Mouse (Mus musculus) forebrain, embryonic 11.5 days (tissue): ENCODE measurements at regions not wholly inside any gene's neighbourhood (a gene's known extent, or its start where the extent isn't known, plus 50 kb on each side); places are given as distances from the start of the nearest gene placed in this dataset.

Experiments
- ATAC-seq: fragments of 200-750 bp; cut with Nextera tagmentation; replicated peaks from 2 replicates; pipeline ENCODE4 v1.8.0; 2017; ENCODE audit warnings: moderate TSS enrichment; ENCODE audit not compliant: low FRiP score
- DNase-seq: peaks from one replicate; pipeline ENCODE4 v3.0.0-alpha.2; 2017; ENCODE audit warnings: low spot score
- H3K27ac ChIP-seq: fragments of 300-500 bp; sonication (generic); 2 replicates; pipeline ENCODE4 v1.5.1; 2014; ENCODE audit warnings: low read depth, low read length
- H3K27me3 ChIP-seq: fragments of 300-500 bp; sonication (generic); 2 replicates; pipeline ENCODE4 v1.6.1; 2014; ENCODE audit warnings: mild to moderate bottlenecking, low read length, mixed read lengths; ENCODE audit not compliant: control insufficient read depth, insufficient read depth
- H3K36me3 ChIP-seq: fragments of 300-500 bp; sonication (generic); 2 replicates; pipeline ENCODE4 v1.6.1; 2014; ENCODE audit warnings: mild to moderate bottlenecking, low read length, moderate library complexity, mixed read lengths; ENCODE audit not compliant: control insufficient read depth, insufficient read depth
- H3K4me1 ChIP-seq: fragments of 300-500 bp; sonication (generic); replicated peaks from 2 replicates; pipeline ENCODE4 v1.6.1; 2014; ENCODE audit warnings: low read length, mixed read lengths; ENCODE audit not compliant: control insufficient read depth, insufficient read depth
- H3K4me2 ChIP-seq: fragments of 300-500 bp; sonication (generic); 2 replicates; pipeline ENCODE4 v1.6.1; 2014; ENCODE audit warnings: low read depth, mild to moderate bottlenecking, low read length, moderate library complexity, mixed read lengths; ENCODE audit not compliant: severe bottlenecking
- H3K4me3 ChIP-seq: fragments of 300-500 bp; sonication (generic); 2 replicates; pipeline ENCODE4 v1.5.1; 2014; ENCODE audit warnings: low read depth, low read length
- H3K9ac ChIP-seq: fragments of 300-500 bp; sonication (generic); 2 replicates; pipeline ENCODE4 v1.6.1; 2014; ENCODE audit warnings: low read length
- H3K9me3 ChIP-seq: fragments of 300-500 bp; sonication (generic); 2 replicates; pipeline ENCODE4 v1.6.1; 2016; ENCODE audit warnings: low read length, mixed read lengths; ENCODE audit not compliant: control insufficient read depth
- WGBS: fragments of 180-500 bp; shearing (Covaris S2); extraction: QIAGEN DNeasy Blood & Tissue Kit; methylation state at CpG from one replicate; pipeline ENCODE4 v1.1.7; 2014; 5-methylcytosine and 5-hydroxymethylcytosine counted together

DNA sequence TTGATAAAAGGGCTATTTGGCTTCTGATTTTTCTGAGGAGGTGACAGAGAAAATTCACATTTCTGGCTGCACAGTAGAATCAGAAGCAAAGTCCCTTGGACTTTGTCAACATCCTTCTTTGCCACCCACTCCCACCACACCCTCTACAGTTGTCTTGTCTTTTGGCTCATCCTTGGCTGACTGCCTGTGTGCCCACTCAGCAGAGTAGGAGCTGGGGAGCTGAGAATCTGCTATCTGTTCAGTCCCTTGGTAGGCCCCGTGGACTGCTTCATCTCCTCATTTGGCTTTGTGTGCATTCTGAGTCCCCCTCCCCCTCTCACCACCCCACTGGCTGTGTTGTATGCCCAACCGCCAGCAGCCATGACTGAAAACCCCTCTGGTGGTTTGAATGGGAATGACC, 197.2 kb downstream of the Fam173b start:
- Histone ChIP-seq H3K36me3 (no peaks in the 10 kb centered on the region), H3K9ac (no peak overlapping the region), H3K27me3 (no peaks in the 10 kb centered on the region), H3K27ac (no peak overlapping the region), H3K4me3 (no peak overlapping the region), H3K4me2 (no peak overlapping the region), H3K4me1 (no peaks in the 10 kb centered on the region), H3K9me3 (no peaks in the 10 kb centered on the region)
- 80% methylated on average over 2 of the region's 2 CpGs for WGBS
- ATAC-seq: no peak
- DNase-seq: no peak

DNA sequence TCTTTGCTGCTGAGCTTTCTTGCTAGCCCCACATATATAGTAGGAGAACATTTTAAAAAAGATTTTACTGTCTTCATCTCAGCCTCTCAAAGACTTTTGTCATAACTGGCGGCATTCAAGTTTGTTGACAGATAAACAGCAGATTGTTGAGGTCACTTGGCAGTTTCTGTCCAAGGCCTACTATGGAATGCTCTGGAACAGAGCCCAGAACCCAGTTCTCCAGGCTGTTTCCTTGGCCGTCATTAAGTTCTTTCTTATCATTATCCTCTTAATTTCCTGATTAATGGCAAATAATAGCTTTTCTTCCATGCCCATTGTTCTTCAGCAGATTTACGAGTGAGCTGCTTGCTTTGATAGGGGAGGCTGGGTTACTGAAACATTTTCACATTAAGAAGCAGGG, 203.9 kb downstream of the Fam173b start:
- WGBS: 73% methylated on average over 3 of the region's 3 CpGs
- no peaks in the 10 kb centered on the region for H3K9me3 ChIP-seq
- H3K36me3 ChIP-seq: no peaks in the 10 kb centered on the region
- no peak for DNase-seq
- ATAC-seq: no peak
- no peaks in the 10 kb centered on the region for H3K27me3 ChIP-seq
- H3K4me1 ChIP-seq: no peaks in the 10 kb centered on the region
- H3K9ac ChIP-seq: no peak overlapping the region
- no peak overlapping the region for H3K27ac ChIP-seq
- H3K4me2 ChIP-seq: no peak overlapping the region
- H3K4me3 ChIP-seq: no peak overlapping the region

DNA sequence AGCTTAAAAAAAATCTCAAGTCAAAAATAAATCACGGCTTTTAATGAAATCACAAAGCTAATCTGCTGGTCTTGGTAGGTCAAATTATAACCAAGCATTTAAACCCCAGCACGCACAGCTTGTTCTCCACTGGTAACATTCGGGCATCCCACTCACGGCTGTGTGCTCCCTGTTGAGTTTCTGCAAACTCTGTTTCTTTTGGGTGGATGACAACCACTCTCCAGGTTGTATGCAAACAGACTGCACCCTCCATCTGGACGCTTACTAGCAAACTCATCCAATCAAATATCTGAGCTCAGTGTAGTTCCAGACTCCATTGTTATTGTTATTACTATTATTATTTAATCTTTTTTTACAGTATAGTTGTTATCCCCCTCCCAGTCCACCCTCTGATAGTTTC, 213.9 kb downstream of the Fam173b start:
- Histone ChIP-seq H3K27ac (no peak overlapping the region), H3K9me3 (no peaks in the 10 kb centered on the region), H3K4me3 (no peak overlapping the region), H3K27me3 (no peaks in the 10 kb centered on the region), H3K4me2 (no peak overlapping the region), H3K36me3 (no peaks in the 10 kb centered on the region), H3K9ac (no peak overlapping the region), H3K4me1 (no peaks in the 10 kb centered on the region)
- DNase-seq (no peak), ATAC-seq (no peak)
- 91% methylated on average over 5 of the region's 5 CpGs for WGBS

DNA sequence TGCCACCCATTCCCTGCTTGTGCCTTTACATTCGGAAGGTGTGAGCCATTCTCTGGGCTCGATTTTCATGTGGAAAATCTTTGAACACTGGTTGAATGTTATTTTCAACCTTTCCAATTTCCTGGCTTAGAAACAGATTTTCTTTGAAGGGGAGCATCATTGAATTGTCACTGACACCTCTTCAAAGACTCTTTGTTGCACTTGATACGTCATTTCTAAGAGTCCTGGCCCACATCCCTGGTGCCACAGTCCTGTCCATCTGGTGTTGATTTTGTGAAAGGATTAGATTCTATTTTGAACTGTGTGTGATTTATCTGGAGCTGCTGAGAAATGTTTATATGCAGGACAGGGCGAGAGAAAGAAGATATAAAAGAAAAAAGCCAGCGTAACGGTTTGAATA, 217.6 kb downstream of the Fam173b start:
- ATAC-seq (no peak), DNase-seq (no peak)
- Histone ChIP-seq H3K27ac (no peak overlapping the region), H3K4me3 (no peak overlapping the region), H3K9me3 (no peaks in the 10 kb centered on the region), H3K9ac (no peak overlapping the region), H3K4me1 (no peaks in the 10 kb centered on the region), H3K36me3 (no peaks in the 10 kb centered on the region), H3K27me3 (no peaks in the 10 kb centered on the region), H3K4me2 (no peak overlapping the region)
- WGBS: 74% methylated on average over 6 of the region's 6 CpGs

DNA sequence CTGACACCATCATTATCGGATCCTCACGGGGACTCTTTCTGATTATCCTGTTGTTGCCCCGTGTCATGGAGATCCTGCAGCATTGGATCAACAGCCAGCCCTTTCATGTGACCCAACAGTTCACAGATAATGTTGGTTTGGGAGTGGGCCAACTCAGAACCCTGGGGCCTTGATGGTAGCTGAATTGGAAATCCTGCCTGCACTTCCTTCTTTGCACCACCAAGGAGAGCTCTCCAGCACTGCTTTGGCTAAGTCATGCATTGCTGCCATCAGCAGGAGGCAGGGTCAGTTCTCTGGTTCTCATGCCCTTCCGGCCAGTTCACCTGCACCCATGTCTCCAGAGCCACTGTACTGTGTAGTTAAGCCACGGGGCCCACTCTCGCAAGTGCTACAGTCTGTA, 225.6 kb downstream of the Fam173b start:
- Histone ChIP-seq H3K9me3 (no peaks in the 10 kb centered on the region; the same call in 1 of the 2 replicates), H3K9ac (no peak overlapping the region), H3K4me2 (no peak overlapping the region), H3K36me3 (no peaks in the 10 kb centered on the region), H3K4me1 (no peaks in the 10 kb centered on the region), H3K4me3 (no peak overlapping the region), H3K27me3 (no peaks in the 10 kb centered on the region), H3K27ac (no peak overlapping the region)
- 92% methylated on average over 6 of the region's 6 CpGs for WGBS
- DNase-seq: no peak
- ATAC-seq: no peak

DNA sequence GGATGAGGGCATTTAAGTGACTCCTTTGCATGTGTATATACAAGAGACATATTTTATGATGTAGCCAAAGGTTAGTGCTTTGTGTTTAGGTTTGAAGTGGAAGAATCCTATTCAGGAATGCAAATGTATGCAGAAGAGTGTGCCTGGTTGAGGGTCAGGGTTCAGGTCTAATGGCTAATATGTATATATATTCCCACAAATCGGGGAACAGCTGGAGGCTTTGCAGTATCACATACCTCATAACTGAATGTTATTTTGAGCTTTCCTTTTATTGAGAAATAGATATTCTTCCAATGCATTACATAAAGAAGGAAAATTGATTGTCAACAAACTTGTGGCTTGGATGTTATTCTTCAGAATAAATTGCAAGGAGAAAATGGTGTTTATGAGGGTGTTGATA, 239.9 kb downstream of the Fam173b start:
- DNase-seq: no peak
- Histone ChIP-seq H3K9ac (no peak overlapping the region), H3K36me3 (no peaks in the 10 kb centered on the region), H3K27ac (no peak overlapping the region), H3K9me3 (no peaks in the 10 kb centered on the region), H3K4me1 (no peaks in the 10 kb centered on the region), H3K27me3 (no peaks in the 10 kb centered on the region), H3K4me3 (no peak overlapping the region), H3K4me2 (no peak overlapping the region)
- 89% methylated on average over 1 of the region's 1 CpGs for WGBS
- ATAC-seq: no peak

DNA sequence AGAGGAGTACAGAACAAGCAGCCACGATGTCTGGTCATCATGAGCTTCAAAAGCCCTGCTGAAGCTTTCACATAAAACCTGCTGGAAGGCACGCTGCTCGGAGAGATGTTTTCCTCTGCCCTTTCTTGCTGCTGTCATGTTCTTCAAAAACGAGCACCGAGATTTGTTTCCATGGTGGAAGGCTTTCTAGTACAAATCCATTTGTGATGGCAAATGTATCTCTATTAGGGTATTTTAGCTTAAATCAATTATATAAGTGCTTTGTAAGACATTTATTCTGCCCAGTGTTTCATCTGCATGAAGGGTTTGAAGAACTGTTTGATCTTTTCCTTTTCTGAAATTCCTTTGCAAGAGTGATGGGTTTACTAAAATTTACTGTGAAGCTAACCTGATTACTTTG, 253.1 kb downstream of the Fam173b start:
- H3K9ac ChIP-seq: no peak overlapping the region
- no peak overlapping the region for H3K4me3 ChIP-seq
- no peak overlapping the region for H3K4me2 ChIP-seq
- H3K27ac ChIP-seq: no peak overlapping the region
- ATAC-seq (no peak), DNase-seq (no peak)
- H3K27me3 ChIP-seq: no peaks in the 10 kb centered on the region
- H3K4me1 ChIP-seq: no peaks in the 10 kb centered on the region
- no peaks in the 10 kb centered on the region for H3K36me3 ChIP-seq
- no peaks in the 10 kb centered on the region for H3K9me3 ChIP-seq
- WGBS: 75% methylated on average over 5 of the region's 5 CpGs

DNA sequence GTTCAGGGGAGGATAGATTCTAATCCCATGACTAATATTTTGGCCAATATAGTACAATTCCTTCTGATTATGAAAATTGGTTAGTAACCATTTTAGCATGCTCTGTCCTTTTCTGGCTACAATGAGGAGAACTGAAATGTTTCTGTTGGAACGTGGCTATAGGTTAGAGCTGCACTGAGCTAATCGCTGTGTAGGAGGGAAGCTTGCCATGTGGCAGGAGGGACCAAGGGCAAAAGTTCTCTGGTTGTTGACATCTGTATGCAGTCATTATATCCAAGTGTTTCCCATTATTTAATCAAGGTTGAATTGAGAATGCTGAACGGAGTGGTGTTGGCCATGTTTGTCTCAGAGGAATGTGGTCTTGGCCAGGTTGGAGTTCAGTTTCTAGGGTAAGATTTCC, 253.5 kb downstream of the Fam173b start:
- 87% methylated on average over 3 of the region's 3 CpGs for WGBS
- H3K36me3 ChIP-seq: no peaks in the 10 kb centered on the region
- no peaks in the 10 kb centered on the region for H3K4me1 ChIP-seq
- no peak overlapping the region for H3K4me3 ChIP-seq
- H3K27me3 ChIP-seq: no peaks in the 10 kb centered on the region
- no peak overlapping the region for H3K9ac ChIP-seq
- no peak for ATAC-seq
- no peak overlapping the region for H3K4me2 ChIP-seq
- DNase-seq: no peak
- no peaks in the 10 kb centered on the region for H3K9me3 ChIP-seq
- H3K27ac ChIP-seq: no peak overlapping the region

DNA sequence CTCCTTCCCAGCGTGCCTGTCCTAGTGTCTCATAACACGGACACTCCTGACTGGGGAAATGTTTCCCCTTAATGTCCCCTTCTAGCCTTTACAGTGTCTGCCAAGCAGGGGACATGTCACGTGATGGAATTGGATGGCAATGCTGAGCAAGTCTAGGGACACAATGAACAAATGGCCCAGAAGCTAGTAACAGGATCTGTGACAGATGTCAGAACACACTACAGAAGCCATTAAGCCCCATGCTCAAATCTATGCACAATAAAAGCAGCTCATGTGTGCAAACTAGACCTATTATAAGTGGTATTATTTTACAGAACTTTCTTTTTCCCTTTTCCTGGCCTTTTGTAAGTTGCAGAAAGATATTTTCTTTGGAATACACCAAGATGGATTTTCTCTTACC, 267.4 kb downstream of the Fam173b start:
- Histone ChIP-seq H3K9ac (no peak overlapping the region), H3K4me2 (no peak overlapping the region), H3K4me1 (no peaks in the 10 kb centered on the region), H3K4me3 (no peak overlapping the region), H3K9me3 (no peaks in the 10 kb centered on the region), H3K27me3 (no peaks in the 10 kb centered on the region), H3K27ac (no peak overlapping the region), H3K36me3 (no peaks in the 10 kb centered on the region)
- WGBS: 82% methylated on average over 3 of the region's 3 CpGs
- ATAC-seq (no peak), DNase-seq (no peak)
